Mouse (Mus musculus): ENCODE measurements around the gene Lsp1. TPM values are rescaled to one million over a fixed set of nuclear protein-coding genes. Genes with fewer than 3 reads are reported as not detected.

The Lsp1 gene
- polyA plus RNA-seq, 1 experiment from 2014 or later: 99.6 TPM

DNA sequence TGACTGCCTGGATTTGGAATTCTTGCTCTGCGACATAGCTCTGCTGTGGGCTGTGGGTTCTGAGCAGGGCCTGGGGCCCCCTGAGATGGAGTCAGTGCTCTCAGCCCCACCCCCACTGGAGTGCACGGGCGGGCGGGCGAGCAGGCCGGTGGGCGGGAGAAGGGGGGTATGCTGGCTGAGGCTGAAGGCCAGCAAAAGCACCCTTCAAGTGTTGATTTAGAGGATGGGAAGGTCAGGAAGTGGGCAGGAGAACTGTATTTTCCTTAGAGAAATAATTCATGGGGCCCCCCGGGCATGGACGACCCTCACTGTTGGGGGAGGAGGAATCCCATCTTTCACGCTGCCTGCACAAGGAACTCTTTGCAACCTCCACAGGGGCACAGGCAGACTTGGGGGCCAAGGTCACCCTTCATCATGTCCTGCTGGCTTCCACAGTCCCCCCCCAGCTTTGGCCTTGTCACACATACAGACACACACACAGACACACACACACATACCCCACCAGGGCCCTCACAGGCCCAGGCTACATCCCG is 82.2 kb downstream of the Lsp1 start:
- H3K9me3 ChIP-seq (ENCODE audit: low read depth, low read length): no peaks in the 10 kb centered on the region
- H3K36me3 ChIP-seq (ENCODE audit: insufficient read depth): peaks cover 6% of the 10 kb centered on the region
- peak overlapping the region; percentile 84 for H3K27ac ChIP-seq (ENCODE audit: low read depth)
- H3K27me3 ChIP-seq (ENCODE audit: insufficient read depth, low read length): no peaks in the 10 kb centered on the region
- H3K4me3 ChIP-seq (ENCODE audit: low read depth, low read length): no peak overlapping the region
- H3K4me2 ChIP-seq: peak overlapping the region; percentile 27
- ATAC-seq (ENCODE audit: insufficient read depth): peak; percentile 66
- WGBS: 13% methylated on average over 11 of the region's 11 CpGs
- peak overlapping the region; percentile 27; the same call in 1 of the 2 replicates for H3K9ac ChIP-seq
- DNase-seq: peak; percentile 80
- peaks cover 37% of the 10 kb centered on the region for H3K4me1 ChIP-seq (ENCODE audit: insufficient read depth)
- no peak for TF ChIP-seq CTCF (IDR thresholded peaks at IDR 0.05; ENCODE audit: low read depth)

Other genes with a start within 250 kb of the Lsp1 start
- not detected in 2 replicates for gene Gm7579, start 248.9 kb upstream of the Lsp1 start, polyA plus RNA-seq (2014; fragmentation: Nextera tagmentation; extraction: Ambion mirVana)
- gene Krtap5-5, start 230.8 kb upstream of the Lsp1 start, polyA plus RNA-seq (2014; fragmentation: Nextera tagmentation; extraction: Ambion mirVana): not detected in 2 replicates
- gene Gm40460, start 219.7 kb upstream of the Lsp1 start, polyA plus RNA-seq (2014; fragmentation: Nextera tagmentation; extraction: Ambion mirVana): not detected in 2 replicates
- gene Gm2431, start 202.5 kb upstream of the Lsp1 start, polyA plus RNA-seq (2014; fragmentation: Nextera tagmentation; extraction: Ambion mirVana): not detected in 2 replicates
- gene Gm4559, start 186.4 kb upstream of the Lsp1 start, polyA plus RNA-seq (2014; fragmentation: Nextera tagmentation; extraction: Ambion mirVana): not detected in 2 replicates
- not detected in 2 replicates for gene Krtap5-1, start 163.7 kb upstream of the Lsp1 start, polyA plus RNA-seq (2014; fragmentation: Nextera tagmentation; extraction: Ambion mirVana)
- not detected in 2 replicates for gene Krtap5-4, start 157.3 kb upstream of the Lsp1 start, polyA plus RNA-seq (2014; fragmentation: Nextera tagmentation; extraction: Ambion mirVana)
- gene Ifitm10, start 87.1 kb upstream of the Lsp1 start, polyA plus RNA-seq (2014; fragmentation: Nextera tagmentation; extraction: Ambion mirVana): 3.4 and 4.0 TPM in 2 replicates
- 3.0 TPM in 1 of 2 replicates, not detected in the other for gene Gm49369, start 78.1 kb upstream of the Lsp1 start, polyA plus RNA-seq (2014; fragmentation: Nextera tagmentation; extraction: Ambion mirVana)
- gene Ctsd, start 72.8 kb upstream of the Lsp1 start, polyA plus RNA-seq (2014; fragmentation: Nextera tagmentation; extraction: Ambion mirVana): 239 and 240 TPM in 2 replicates
- gene Syt8, start 26.0 kb upstream of the Lsp1 start, polyA plus RNA-seq (2014; fragmentation: Nextera tagmentation; extraction: Ambion mirVana): not detected in 2 replicates
- 0.86 and 1.6 TPM in 2 replicates for gene Tnni2, start 19.0 kb upstream of the Lsp1 start, polyA plus RNA-seq (2014; fragmentation: Nextera tagmentation; extraction: Ambion mirVana)
- 1.5 and 2.5 TPM in 2 replicates for gene Tnnt3, start 38.0 kb downstream of the Lsp1 start, polyA plus RNA-seq (2014; fragmentation: Nextera tagmentation; extraction: Ambion mirVana)
- gene Mrpl23, start 71.9 kb downstream of the Lsp1 start, polyA plus RNA-seq (2014; fragmentation: Nextera tagmentation; extraction: Ambion mirVana): 20.3 and 31.0 TPM in 2 replicates
- 437 and 452 TPM in 2 replicates for gene Igf2, start 206.0 kb downstream of the Lsp1 start, polyA plus RNA-seq (2014; fragmentation: Nextera tagmentation; extraction: Ambion mirVana)
- gene Gm49394, start 209.1 kb downstream of the Lsp1 start, polyA plus RNA-seq (2014; fragmentation: Nextera tagmentation; extraction: Ambion mirVana): not detected in 2 replicates